Mouse (Mus musculus): ENCODE results near the gene Xxylt1.

- TF ChIP-seq CTCF (IDR thresholded peaks at IDR 0.05) (no peak), EP300 (IDR thresholded peaks at IDR 0.05; ENCODE audit: insufficient read depth, low read depth, low read length) (no peak), POLR2A (IDR thresholded peaks at IDR 0.05; ENCODE audit: insufficient read depth, low read depth, low read length) (no peak)
Observed at GRCm38 (mm10) chr16:30948216-30948615, 133.0 kb downstream of the Xxylt1 start.

Data from heart, adult 2 months (tissue).